Mouse (Mus musculus): ENCODE data around the gene Mcoln1. TPM values are rescaled to one million over a fixed set of nuclear protein-coding genes. Genes with fewer than 3 reads are reported as not detected.

Mcoln1 gene
- polyA plus RNA-seq, 1 experiment = 188 TPM

DNA sequence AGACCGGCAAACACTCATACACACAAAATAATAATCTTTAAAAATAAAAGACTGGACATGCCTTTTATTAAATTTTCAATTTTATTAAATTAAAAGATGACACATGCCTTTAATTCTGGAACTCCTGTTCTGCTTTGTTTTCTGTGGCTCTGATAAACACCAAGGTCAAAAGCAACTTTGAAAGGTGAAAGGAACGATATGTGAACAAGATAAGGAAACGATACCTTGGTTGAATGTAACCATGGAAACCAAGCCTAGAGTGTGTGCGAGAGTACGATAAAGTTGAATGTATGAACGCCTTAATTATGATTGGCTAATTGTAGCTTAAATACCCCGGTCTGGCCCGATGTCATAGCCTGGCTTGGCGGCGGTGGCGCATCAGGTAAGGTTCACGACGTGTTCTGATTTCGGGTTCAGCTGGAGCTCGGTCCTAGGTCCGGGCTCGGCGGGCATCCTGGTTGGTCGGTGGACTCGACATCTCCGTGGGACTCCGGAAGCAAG is 18.0 kb upstream of the Mcoln1 start:
- 91% methylated on average over 22 of the region's 22 CpGs for WGBS
- no peak for DNase-seq (ENCODE audit: low read depth in 1 of 2, low spot score in 2 of 2)
- no peak for TF ChIP-seq POLR2A (IDR thresholded peaks at IDR 0.05; ENCODE audit: low read depth, low read length)
- no peak for TF ChIP-seq CTCF (IDR thresholded peaks at IDR 0.05; ENCODE audit: extremely low read depth, insufficient read depth, insufficient read length, insufficient replicate concordance)
- H3K4me3 ChIP-seq (ENCODE audit: extremely low read depth, insufficient read depth, insufficient read length) = no peak overlapping the region
- no peak overlapping the region for H3K27ac ChIP-seq (ENCODE audit: insufficient read depth, low read length)
- no peaks in the 10 kb centered on the region for H3K4me1 ChIP-seq (ENCODE audit: control insufficient read depth, insufficient read depth, insufficient read length)
- no peaks in the 10 kb centered on the region for H3K36me3 ChIP-seq (ENCODE audit: control insufficient read depth, insufficient read depth, low read length)
- H3K27me3 ChIP-seq (ENCODE audit: control insufficient read depth, insufficient read depth, low read length) = no peaks in the 10 kb centered on the region

DNA sequence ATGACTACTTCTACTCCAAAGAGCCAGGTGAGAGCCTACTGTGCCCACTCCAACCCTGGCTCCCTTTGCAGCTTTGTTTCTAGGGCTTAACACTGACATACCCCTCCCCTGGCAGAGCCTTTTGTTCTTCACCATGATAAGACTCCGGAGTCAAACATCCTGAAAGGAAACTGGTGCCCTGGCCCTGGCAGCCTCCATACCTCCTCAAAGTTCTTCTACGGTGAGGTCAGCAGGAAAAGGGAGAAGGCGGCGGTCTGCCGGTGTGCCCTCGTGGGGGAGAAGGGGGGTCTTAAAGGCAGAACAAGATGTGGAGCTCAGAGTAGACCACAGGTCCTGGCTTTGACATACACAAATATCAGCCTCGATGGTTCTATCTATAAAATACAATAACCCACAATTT is 16.7 kb upstream of the Mcoln1 start:
- Histone ChIP-seq H3K36me3 (ENCODE audit: control insufficient read depth, insufficient read depth, low read length) (no peaks in the 10 kb centered on the region), H3K27ac (ENCODE audit: insufficient read depth, low read length) (no peak overlapping the region), H3K4me1 (ENCODE audit: control insufficient read depth, insufficient read depth, insufficient read length) (no peaks in the 10 kb centered on the region), H3K4me3 (ENCODE audit: extremely low read depth, insufficient read depth, insufficient read length) (no peak overlapping the region), H3K27me3 (ENCODE audit: control insufficient read depth, insufficient read depth, low read length) (no peaks in the 10 kb centered on the region)
- DNase-seq (ENCODE audit: low read depth in 1 of 2, low spot score in 2 of 2) = no peak
- TF ChIP-seq CTCF (IDR thresholded peaks at IDR 0.05; ENCODE audit: extremely low read depth, insufficient read depth, insufficient read length, insufficient replicate concordance) (no peak), POLR2A (IDR thresholded peaks at IDR 0.05; ENCODE audit: low read depth, low read length) (no peak)
- 32% methylated on average over 7 of the region's 7 CpGs for WGBS

DNA sequence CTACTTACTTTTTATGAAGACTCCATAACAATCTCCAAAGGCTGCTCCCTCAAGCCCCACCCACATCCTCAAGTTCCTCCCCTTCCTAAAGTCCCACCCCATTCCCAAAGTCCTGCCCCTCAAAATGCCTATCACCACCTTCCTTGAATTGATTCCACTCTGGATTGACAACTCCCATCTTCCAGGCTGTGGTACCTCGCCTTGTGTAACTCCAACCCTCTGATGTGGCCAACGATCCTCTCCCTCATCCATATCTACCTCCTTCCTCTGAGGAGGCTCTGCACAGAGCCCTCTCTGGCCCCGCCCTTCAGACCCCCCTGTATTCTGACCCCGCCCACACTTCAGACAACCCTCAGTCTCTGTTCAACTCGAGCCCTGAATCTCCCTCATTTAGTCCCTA is 15.1 kb upstream of the Mcoln1 start:
- WGBS = 38% methylated on average over 5 of the region's 5 CpGs
- no peak overlapping the region for H3K4me3 ChIP-seq (ENCODE audit: extremely low read depth, insufficient read depth, insufficient read length)
- no peak for DNase-seq (ENCODE audit: low read depth in 1 of 2, low spot score in 2 of 2)
- no peaks in the 10 kb centered on the region for H3K36me3 ChIP-seq (ENCODE audit: control insufficient read depth, insufficient read depth, low read length)
- TF ChIP-seq POLR2A (IDR thresholded peaks at IDR 0.05; ENCODE audit: low read depth, low read length) = no peak
- TF ChIP-seq CTCF (IDR thresholded peaks at IDR 0.05; ENCODE audit: extremely low read depth, insufficient read depth, insufficient read length, insufficient replicate concordance) = no peak
- no peak overlapping the region for H3K27ac ChIP-seq (ENCODE audit: insufficient read depth, low read length)
- no peaks in the 10 kb centered on the region for H3K27me3 ChIP-seq (ENCODE audit: control insufficient read depth, insufficient read depth, low read length)
- no peaks in the 10 kb centered on the region for H3K4me1 ChIP-seq (ENCODE audit: control insufficient read depth, insufficient read depth, insufficient read length)

DNA sequence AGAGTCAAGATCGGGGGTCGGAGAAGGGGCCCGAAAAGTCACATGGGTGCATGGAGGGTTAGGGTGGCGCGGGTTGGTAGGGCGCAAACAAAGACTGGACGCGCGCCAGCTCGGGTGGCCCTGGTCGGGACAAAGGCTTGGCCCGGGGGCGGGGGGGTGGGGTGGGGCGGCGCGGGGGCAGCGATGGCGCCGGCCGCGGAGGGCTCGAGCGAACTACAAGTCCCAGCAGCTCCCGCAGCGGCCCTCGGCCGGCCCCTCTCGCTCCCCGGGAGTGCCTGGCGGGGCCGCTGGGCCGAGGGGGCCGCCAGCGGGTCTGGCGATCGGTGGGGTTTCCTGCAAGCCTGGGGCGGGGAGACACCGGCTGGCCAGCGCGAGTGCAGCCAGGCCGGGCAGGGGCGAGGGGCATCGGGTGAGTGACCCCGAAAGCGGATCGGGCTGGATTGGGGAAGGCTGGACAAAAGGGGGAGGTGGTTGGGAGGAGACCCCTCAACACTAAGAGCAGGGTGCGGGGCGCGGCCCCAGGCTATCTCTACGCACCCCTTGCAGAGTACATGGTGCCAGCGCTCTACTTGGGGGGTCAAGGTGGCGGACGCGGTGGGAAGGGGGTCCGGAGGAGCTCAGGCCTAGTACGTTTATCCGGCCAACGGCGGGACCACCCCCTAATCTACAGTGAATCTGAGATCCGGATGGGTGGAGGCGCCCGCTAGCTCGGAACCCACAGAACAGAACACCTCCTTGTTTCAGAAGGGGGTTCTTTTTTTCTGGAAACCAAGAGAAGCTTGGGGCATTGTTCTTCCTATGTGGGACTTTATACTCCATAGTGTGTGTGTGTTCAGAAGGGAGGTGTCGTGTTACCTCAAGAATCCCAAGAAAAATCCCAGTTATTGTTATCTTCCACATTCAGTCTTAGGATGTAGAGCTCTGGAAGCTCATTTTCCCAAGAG is 7.1 kb upstream of the Mcoln1 start, which contains the start of gene Zfp358:
Gene Zfp358 (plus strand): TSS at position 238 of the 944 bp plus-strand sequence.
- H3K27ac ChIP-seq (ENCODE audit: insufficient read depth, low read length) = peak within 1 kb of the TSS; percentile 45
- peak within 1 kb of the TSS; percentile 95 for H3K4me3 ChIP-seq (ENCODE audit: extremely low read depth, insufficient read depth, insufficient read length)
- peak in 1 of 2 experiments; percentile 61 for DNase-seq (ENCODE audit: low read depth in 1 of 2, low spot score in 2 of 2)
- no peaks in the 10 kb centered on the region for H3K27me3 ChIP-seq (ENCODE audit: control insufficient read depth, insufficient read depth, low read length)
- 2% methylated on average over 62 of the region's 64 CpGs for whole genome bisulfite sequencing
- no peaks in the 10 kb centered on the region; the same call in 1 of the 2 replicates for H3K36me3 ChIP-seq (ENCODE audit: control insufficient read depth, insufficient read depth, low read length)
- TF ChIP-seq POLR2A (IDR thresholded peaks at IDR 0.05; ENCODE audit: low read depth, low read length) = no peak
- TF ChIP-seq CTCF (IDR thresholded peaks at IDR 0.05; ENCODE audit: extremely low read depth, insufficient read depth, insufficient read length, insufficient replicate concordance) = no peak
- H3K4me1 ChIP-seq (ENCODE audit: control insufficient read depth, insufficient read depth, insufficient read length) = 0 out of 2 replicates have a peak, but pooled peaks cover 3% of the 10 kb centered on the region

GRCm38 (mm10) chr8:3493845-3494208 is 6.4 kb upstream of the Mcoln1 start:
- Histone ChIP-seq H3K27me3 (ENCODE audit: control insufficient read depth, insufficient read depth, low read length) (no peaks in the 10 kb centered on the region), H3K36me3 (ENCODE audit: control insufficient read depth, insufficient read depth, low read length) (no peaks in the 10 kb centered on the region; the same call in 1 of the 2 replicates), H3K4me3 (ENCODE audit: extremely low read depth, insufficient read depth, insufficient read length) (no peak overlapping the region), H3K4me1 (ENCODE audit: control insufficient read depth, insufficient read depth, insufficient read length) (0 out of 2 replicates have a peak, but pooled peaks cover 3% of the 10 kb centered on the region), H3K27ac (ENCODE audit: insufficient read depth, low read length) (no peak overlapping the region)
- WGBS = 25% methylated on average over 6 of the region's 6 CpGs
- DNase-seq (ENCODE audit: low read depth in 1 of 2, low spot score in 2 of 2) = no peak
- TF ChIP-seq POLR2A (IDR thresholded peaks at IDR 0.05; ENCODE audit: low read depth, low read length) = no peak
- no peak for TF ChIP-seq CTCF (IDR thresholded peaks at IDR 0.05; ENCODE audit: extremely low read depth, insufficient read depth, insufficient read length, insufficient replicate concordance)

GRCm38 (mm10) chr8:3495578-3496427 is 4.5 kb upstream of the Mcoln1 start:
- WGBS = 94% methylated on average over 44 of the region's 44 CpGs
- Histone ChIP-seq H3K27me3 (ENCODE audit: control insufficient read depth, insufficient read depth, low read length) (no peaks in the 10 kb centered on the region), H3K4me1 (ENCODE audit: control insufficient read depth, insufficient read depth, insufficient read length) (0 out of 2 replicates have a peak, but pooled peaks cover 3% of the 10 kb centered on the region), H3K27ac (ENCODE audit: insufficient read depth, low read length) (no peak overlapping the region), H3K36me3 (ENCODE audit: control insufficient read depth, insufficient read depth, low read length) (no peaks in the 10 kb centered on the region; the same call in 1 of the 2 replicates), H3K4me3 (ENCODE audit: extremely low read depth, insufficient read depth, insufficient read length) (no peak overlapping the region)
- TF ChIP-seq CTCF (IDR thresholded peaks at IDR 0.05; ENCODE audit: extremely low read depth, insufficient read depth, insufficient read length, insufficient replicate concordance) (no peak), POLR2A (IDR thresholded peaks at IDR 0.05; ENCODE audit: low read depth, low read length) (no peak)
- no peak for DNase-seq (ENCODE audit: low read depth in 1 of 2, low spot score in 2 of 2)

Measured in spleen, adult 2 months (tissue).